Mouse (Mus musculus) MEL (cell line): ENCODE results near the gene Hoxa9. TPM values are rescaled to one million over a fixed set of nuclear protein-coding genes. Genes with fewer than 3 reads are reported as not detected.

Source experiments
- DNase-seq: peaks from one replicate; pipeline ENCODE4 v3.0.0; 2011; ENCODE audit warnings: low read depth, low spot score
- H3K27ac ChIP-seq: 2 replicates; pipeline ENCODE4 v1.5.1; 2012; ENCODE audit warnings: low read depth, mild to moderate bottlenecking, control low read depth, low read length, moderate library complexity; ENCODE audit not compliant: control insufficient read depth
- H3K27me3 ChIP-seq, 2 experiments: fragments of 150-350 bp in 1 of 2; sonication (generic) in 1 of 2; 2 replicates each; pipeline ENCODE4 v1.6.1; 2012; ENCODE audit warnings: low read length in 2 of 2, mild to moderate bottlenecking in 2 of 2, improper control_type of control experiment in 1 of 2, moderate library complexity in 1 of 2; ENCODE audit not compliant: insufficient read depth in 2 of 2, control insufficient read depth in 1 of 2
- H3K36me3 ChIP-seq, 2 experiments: 2 replicates each; pipeline ENCODE4 v1.6.1; 2012 to 2014; ENCODE audit warnings: low read length in 2 of 2, improper control_type of control experiment in 1 of 2, inconsistent platforms in 1 of 2, mild to moderate bottlenecking in 1 of 2; ENCODE audit not compliant: insufficient read depth in 2 of 2, control insufficient read depth in 1 of 2
- H3K4me1 ChIP-seq, 2 experiments: fragments of 150-350 bp in 1 of 2; sonication (generic) in 1 of 2; 2 replicates each; pipeline ENCODE4 v1.6.1; 2012; ENCODE audit warnings: low read length in 2 of 2, improper control_type of control experiment in 1 of 2, mild to moderate bottlenecking in 1 of 2; ENCODE audit not compliant: insufficient read depth in 2 of 2, control insufficient read depth in 1 of 2
- H3K4me3 ChIP-seq, 2 experiments: fragments of 150-350 bp in 1 of 2; sonication (generic) in 1 of 2; 2 replicates each; pipeline ENCODE4 v1.5.1; 2012; ENCODE audit warnings: low read depth in 2 of 2, low read length in 2 of 2, mild to moderate bottlenecking in 2 of 2, moderate library complexity in 2 of 2, control low read depth in 1 of 2, improper control_type of control experiment in 1 of 2; ENCODE audit not compliant: control insufficient read depth in 1 of 2, insufficient read depth in 1 of 2
- H3K79me2 ChIP-seq: 2 replicates; pipeline ENCODE4 v1.6.1; 2012; ENCODE audit warnings: mild to moderate bottlenecking, low read length, moderate library complexity; ENCODE audit not compliant: control insufficient read depth, poor library complexity, insufficient read depth
- H3K9ac ChIP-seq: 2 replicates; pipeline ENCODE4 v1.6.1; 2012; ENCODE audit warnings: low read depth, mild to moderate bottlenecking, control low read depth, low read length, moderate library complexity; ENCODE audit not compliant: control insufficient read depth, poor library complexity, severe bottlenecking
- H3K9me3 ChIP-seq: fragments of 150-350 bp; sonication (generic); replicated peaks from 2 replicates; pipeline ENCODE4 v1.6.1; 2012; ENCODE audit warnings: mild to moderate bottlenecking, low read length, improper control_type of control experiment, moderate library complexity; ENCODE audit not compliant: insufficient read depth
- CHD2 ChIP-seq: IDR thresholded peaks from 2 replicates; pipeline ENCODE4 v1.6.1; 2011; ENCODE audit warnings: low read length, improper control_type of control experiment
- ETS1 ChIP-seq: IDR thresholded peaks from 2 replicates; pipeline ENCODE4 v1.6.1; 2012; ENCODE audit warnings: low read depth, mild to moderate bottlenecking, inconsistent platforms, low read length, improper control_type of control experiment, moderate library complexity
- GABPA ChIP-seq: IDR thresholded peaks from 2 replicates; pipeline ENCODE4 v1.6.1; 2012; ENCODE audit warnings: low read depth, mild to moderate bottlenecking, inconsistent platforms, low read length, improper control_type of control experiment, moderate library complexity
- HCFC1 ChIP-seq: IDR thresholded peaks from 2 replicates; pipeline ENCODE4 v1.6.1; 2012; ENCODE audit warnings: low read depth, mild to moderate bottlenecking, inconsistent platforms, low read length, improper control_type of control experiment, moderate library complexity
- MAX ChIP-seq: IDR thresholded peaks from 2 replicates; pipeline ENCODE4 v1.6.1; 2011; ENCODE audit warnings: low read length, improper control_type of control experiment
- MAZ ChIP-seq: IDR thresholded peaks from 2 replicates; pipeline ENCODE4 v1.6.1; 2012; ENCODE audit warnings: low read depth, mild to moderate bottlenecking, inconsistent platforms, low read length, improper control_type of control experiment
- NRF1 ChIP-seq: IDR thresholded peaks from 2 replicates; pipeline ENCODE4 v1.6.1; 2014; ENCODE audit warnings: low read depth, mild to moderate bottlenecking, inconsistent platforms, low read length, improper control_type of control experiment, moderate library complexity; ENCODE audit not compliant: poor library complexity, insufficient read depth, severe bottlenecking
- POLR2A ChIP-seq, 2 experiments: IDR thresholded peaks; 2 replicates each; pipeline ENCODE4 v1.6.1; 2011 to 2012; ENCODE audit warnings: low read length in 2 of 2, mild to moderate bottlenecking in 2 of 2, control low read depth in 1 of 2, improper control_type of control experiment in 1 of 2, low read depth in 1 of 2, moderate library complexity in 1 of 2; ENCODE audit not compliant: control insufficient read depth in 1 of 2, insufficient read depth in 1 of 2, poor library complexity in 1 of 2
- POLR2AphosphoS2 ChIP-seq: IDR thresholded peaks from 2 replicates; pipeline ENCODE4 v1.6.1; 2011; ENCODE audit warnings: low read length, improper control_type of control experiment
- POLR2AphosphoS5 ChIP-seq: IDR thresholded peaks from 2 replicates; pipeline ENCODE4 v1.6.1; 2012; ENCODE audit warnings: low read depth, borderline replicate concordance, mild to moderate bottlenecking, inconsistent platforms, low read length, moderate library complexity, mixed read lengths
- RCOR1 ChIP-seq: IDR thresholded peaks from 2 replicates; pipeline ENCODE4 v1.6.1; 2012; ENCODE audit warnings: low read depth, mild to moderate bottlenecking, inconsistent platforms, low read length, improper control_type of control experiment
- SMC3 ChIP-seq: IDR thresholded peaks from 2 replicates; pipeline ENCODE4 v1.6.1; 2011; ENCODE audit warnings: low read depth, low read length, improper control_type of control experiment
- TCF12 ChIP-seq: IDR thresholded peaks from 2 replicates; pipeline ENCODE4 v1.6.1; 2014; ENCODE audit warnings: low read depth, mild to moderate bottlenecking, inconsistent platforms, low read length, improper control_type of control experiment, moderate library complexity
- UBTF ChIP-seq: IDR thresholded peaks from 2 replicates; pipeline ENCODE4 v1.6.1; 2012; ENCODE audit warnings: low read depth, mild to moderate bottlenecking, inconsistent platforms, low read length, improper control_type of control experiment, moderate library complexity, borderline replicate concordance; ENCODE audit not compliant: insufficient read depth
- USF1 ChIP-seq: IDR thresholded peaks from 2 replicates; pipeline ENCODE4 v1.6.1; 2014; ENCODE audit warnings: low read depth, mild to moderate bottlenecking, inconsistent platforms, low read length, improper control_type of control experiment, moderate library complexity
- ZKSCAN1 ChIP-seq: IDR thresholded peaks from 2 replicates; pipeline ENCODE4 v1.6.1; 2012; ENCODE audit warnings: low read depth, mild to moderate bottlenecking, inconsistent platforms, low read length, improper control_type of control experiment, moderate library complexity
- ZMIZ1 ChIP-seq: IDR thresholded peaks from 2 replicates; pipeline ENCODE4 v1.6.1; 2012; ENCODE audit warnings: low read depth, mild to moderate bottlenecking, inconsistent platforms, low read length, improper control_type of control experiment, moderate library complexity
- ZNF384 ChIP-seq: IDR thresholded peaks from 2 replicates; pipeline ENCODE4 v1.6.1; 2012; ENCODE audit warnings: low read depth, mild to moderate bottlenecking, inconsistent platforms, low read length, improper control_type of control experiment
- polyA plus RNA-seq, 2 experiments: library from polyadenylated mRNA; stranded (reverse) in 1 of 2; unstranded in 1 of 2; fragments of >175 nt in 1 of 2; fragments of >200 nt in 1 of 2; gene quantifications; 2 replicates each; pipeline versions ENCODE4 v1.2.1 to v1.2.4; 2012; ENCODE audit warnings: low replicate concordance in 2 of 2, low read depth in 1 of 2; ENCODE audit not compliant: insufficient read length in 2 of 2, insufficient read depth in 1 of 2, missing spikeins in 1 of 2
- total RNA-seq: library from RNA; depleted of rRNA; stranded (reverse); fragments of 300-350 nt; gene quantifications from 2 replicates; pipeline ENCODE4 v1.2.3, GENCODE M21; 2012

The Hoxa9 gene
- total and polyA plus RNA-seq, 3 experiments, result not detected

GRCm38 (mm10) chr6:52263321-52263585 lies 32.4 kb upstream of the Hoxa9 start:
- H3K79me2 ChIP-seq, result no peaks in the 10 kb centered on the region
- H3K36me3 ChIP-seq, result no peaks in the 10 kb centered on the region
- no peak overlapping the region for H3K27ac ChIP-seq
- no peaks in the 10 kb centered on the region for H3K9me3 ChIP-seq
- no peak overlapping the region for H3K9ac ChIP-seq
- no peaks in the 10 kb centered on the region for H3K27me3 ChIP-seq
- DNase-seq, result no peak
- H3K4me3 ChIP-seq, result no peak overlapping the region
- TF ChIP-seq USF1 (no peak), ZMIZ1 (no peak), POLR2AphosphoS2 (no peak), MAZ (no peak), ETS1 (no peak), MAX (no peak), TCF12 (no peak), POLR2A (IDR thresholded peaks at IDR 0.05; ENCODE audit: control insufficient read depth in 1 of 2, insufficient read depth in 1 of 2, low read depth in 1 of 2, low read length in 2 of 2, poor library complexity in 1 of 2) (no peak), POLR2AphosphoS5 (no peak), GABPA (no peak), ZKSCAN1 (no peak), ZNF384 (no peak), NRF1 (no peak)
- TF ChIP-seq, all 39 proteins: peak for 0
- no peaks in the 10 kb centered on the region for H3K4me1 ChIP-seq

- H3K9ac ChIP-seq, result no peak overlapping the region
- H3K4me1 ChIP-seq, result no peaks in the 10 kb centered on the region
- no peaks in the 10 kb centered on the region for H3K79me2 ChIP-seq
- H3K9me3 ChIP-seq, result no peaks in the 10 kb centered on the region
- H3K27ac ChIP-seq, result no peak overlapping the region
- no peaks in the 10 kb centered on the region for H3K27me3 ChIP-seq
- H3K4me3 ChIP-seq, result no peak overlapping the region
- TF ChIP-seq SMC3, result no peak
- no peak for TF ChIP-seq ETS1
- TF ChIP-seq CHD2, result no peak
- TF ChIP-seq HCFC1, result no peak
- no peak for TF ChIP-seq UBTF
- TF ChIP-seq MAX, result no peak
- no peak for TF ChIP-seq RCOR1
- H3K36me3 ChIP-seq, result no peaks in the 10 kb centered on the region
- no peak for DNase-seq
Measured at GRCm38 (mm10) chr6:52262463-52263320, 31.8 kb upstream of the Hoxa9 start.
